Mouse (Mus musculus): ENCODE measurements around the gene Herc4. TPM values are rescaled to one million over a fixed set of nuclear protein-coding genes. Genes with fewer than 3 reads are reported as not detected.
"Not testable (repeated sequence)": the region's sequence is repeated elsewhere in the genome, so short reads cannot be mapped to it uniquely, and the experiment has no call there.

Gene Herc4
- polyA plus RNA-seq, 1 experiment = 47.3 TPM

- not testable (repeated sequence) for DNase-seq (ENCODE audit: low spot score)
Observed at GRCm38 (mm10) chr10:63351099-63351498, 107.5 kb downstream of the Herc4 start.

DNA sequence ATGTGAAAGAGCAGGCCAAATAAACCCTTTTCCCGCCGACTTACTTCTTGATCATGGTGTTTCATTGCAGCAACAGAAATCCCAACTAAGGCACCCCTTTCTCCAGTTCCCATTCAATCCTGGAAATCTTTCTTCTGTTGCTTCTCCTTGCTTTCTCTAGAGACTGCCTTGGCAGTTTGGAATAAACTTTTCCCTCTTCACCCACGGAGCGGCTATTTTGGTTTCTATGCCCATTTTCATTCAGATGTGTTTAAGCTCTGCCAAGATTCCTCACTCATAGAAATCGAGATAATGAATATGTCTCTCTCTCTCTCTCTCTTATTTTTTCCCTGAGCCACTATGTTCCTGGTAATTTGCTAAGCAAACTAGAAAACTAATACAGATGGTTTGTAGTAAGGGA, 108.5 kb downstream of the Herc4 start:
- no peak for DNase-seq (ENCODE audit: low spot score)

DNA sequence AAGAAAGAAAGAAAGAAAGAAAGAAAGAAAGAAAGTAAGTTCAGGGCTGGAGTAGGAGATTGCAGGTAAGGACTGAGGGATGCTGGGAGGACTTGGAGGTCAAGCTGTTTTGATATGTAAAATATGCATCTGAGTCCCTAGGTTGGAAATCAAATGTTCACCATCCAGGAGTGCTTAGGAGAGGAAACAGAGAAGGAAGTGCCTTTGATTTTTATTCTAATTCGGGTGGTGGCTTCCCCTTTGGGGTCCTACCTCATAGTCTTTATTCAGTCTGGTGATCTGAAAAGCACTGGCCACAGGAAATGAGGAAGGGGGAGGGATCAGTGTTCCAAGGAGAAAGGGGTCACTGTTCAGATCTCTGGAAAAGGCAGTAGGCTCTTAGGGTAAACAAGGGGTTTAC, 116.9 kb downstream of the Herc4 start:
- DNase-seq (ENCODE audit: low spot score) = no peak

DNA sequence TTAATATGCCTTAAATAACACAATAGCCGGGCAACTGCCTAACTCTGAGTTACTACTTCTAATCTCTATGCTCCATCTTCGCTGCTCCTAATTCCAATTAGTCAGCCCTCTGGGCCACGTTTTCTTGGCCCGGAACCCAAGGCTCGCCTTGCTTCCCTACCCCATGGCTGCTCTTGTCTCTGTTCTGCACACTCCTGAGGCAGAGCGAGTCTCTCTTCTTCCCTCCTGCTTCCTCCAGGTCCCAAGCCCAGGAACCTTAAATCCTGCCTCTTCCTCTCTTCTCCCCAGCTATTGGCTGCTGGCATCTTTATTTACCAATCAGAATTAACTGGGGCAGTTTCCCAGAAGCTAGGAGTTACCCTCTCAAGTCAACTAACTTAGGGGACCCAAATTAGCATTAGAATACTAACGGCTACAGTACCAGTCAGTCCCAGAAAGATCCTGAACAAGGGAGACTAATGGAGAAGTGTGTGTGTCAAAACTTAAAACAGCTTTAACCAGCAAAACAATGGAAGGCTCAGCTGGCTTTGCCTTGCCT, 122.4 kb downstream of the Herc4 start:
- DNase-seq (ENCODE audit: low spot score) = no peak

- no peak for DNase-seq (ENCODE audit: low spot score)
Observed at GRCm38 (mm10) chr10:63367386-63367785, 123.8 kb downstream of the Herc4 start.

Other genes with a start within 250 kb of the Herc4 start
- 55.0 and 73.1 TPM in 2 replicates for gene Hnrnph3, start 219.6 kb upstream of the Herc4 start, polyA plus RNA-seq (2012; rRNA removed)
- gene Pbld2, start 219.5 kb upstream of the Herc4 start, polyA plus RNA-seq (2012; rRNA removed) = 3.6 and 4.7 TPM in 2 replicates
- gene Pbld1, start 183.6 kb upstream of the Herc4 start, polyA plus RNA-seq (2012; rRNA removed) = 4.4 and 4.6 TPM in 2 replicates
- 0.06 and 0.07 TPM in 2 replicates for gene Atoh7, start 144.2 kb upstream of the Herc4 start, polyA plus RNA-seq (2012; rRNA removed)
- 1.8 and 3.2 TPM in 2 replicates for gene Mypn, start 39.9 kb upstream of the Herc4 start, polyA plus RNA-seq (2012; rRNA removed)
- gene Sirt1, start 137.9 kb downstream of the Herc4 start, polyA plus RNA-seq (2012; rRNA removed) = 14.1 and 14.3 TPM in 2 replicates
- 13.7 and 14.9 TPM in 2 replicates for gene Dnajc12, start 138.6 kb downstream of the Herc4 start, polyA plus RNA-seq (2012; rRNA removed)
- gene Gm7075, start 178.0 kb downstream of the Herc4 start, polyA plus RNA-seq (2012; rRNA removed) = 0.25 TPM in 1 of 2 replicates, not detected in the other
- gene Ctnna3, start 186.3 kb downstream of the Herc4 start, polyA plus RNA-seq (2012; rRNA removed) = 0.48 and 0.69 TPM in 2 replicates